Mouse (Mus musculus) lung, adult 18-20 months (tissue): ENCODE data around the gene Hpd.
"Not testable (repeated sequence)": the region's sequence is repeated elsewhere in the genome, so short reads cannot be mapped to it uniquely, and the experiment has no call there.

Experiments
- DNase-seq, 2 experiments: peaks; one replicate each; pipeline ENCODE4 v3.0.0; 2022; ENCODE audit warnings: mixed read lengths in 2 of 2

Gene Hpd

DNA sequence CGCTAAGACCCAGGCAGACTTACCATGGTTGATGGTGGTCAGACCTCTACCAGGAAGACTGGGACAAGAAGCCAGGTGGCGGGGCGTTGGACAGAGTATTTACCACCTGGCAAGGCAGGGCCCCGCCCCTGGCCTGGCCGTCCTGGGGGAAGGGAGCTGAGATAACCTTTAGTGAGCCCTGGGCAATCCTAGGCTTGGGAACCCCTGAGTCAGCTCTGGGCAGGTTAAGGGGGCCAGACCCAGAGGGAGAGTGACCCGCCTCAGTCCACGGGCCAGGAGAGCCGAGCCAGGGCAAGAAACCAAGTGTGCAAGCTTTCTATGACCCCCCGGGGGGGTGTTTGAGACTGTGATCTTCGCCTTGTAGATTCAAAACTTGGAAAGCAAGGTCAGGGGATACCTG is at the start of gene Hpd:
Hpd (minus strand) TSS at position 77 of the 400 bp plus-strand sequence.
- no peak for DNase-seq

DNA sequence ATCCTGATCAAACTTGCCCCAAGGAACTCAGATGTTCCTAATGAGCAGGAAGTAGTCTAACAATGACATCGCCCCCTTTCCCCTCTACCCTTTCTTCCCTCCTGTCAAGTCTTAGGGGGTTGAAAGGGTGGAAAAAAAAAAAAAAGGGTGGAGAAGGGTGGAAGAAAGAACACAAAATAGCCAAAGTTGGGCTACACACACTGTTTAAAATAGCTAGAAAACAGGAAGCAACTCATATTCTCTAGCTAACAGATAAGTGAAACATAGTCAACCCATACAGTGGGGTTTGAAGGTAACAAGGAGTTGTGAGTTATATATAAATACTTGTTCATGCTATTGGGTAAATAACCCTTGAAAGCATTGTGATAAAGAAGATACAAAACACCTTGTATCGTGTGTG is 49.7 kb upstream of the Hpd start:
- DNase-seq = no peak

DNA sequence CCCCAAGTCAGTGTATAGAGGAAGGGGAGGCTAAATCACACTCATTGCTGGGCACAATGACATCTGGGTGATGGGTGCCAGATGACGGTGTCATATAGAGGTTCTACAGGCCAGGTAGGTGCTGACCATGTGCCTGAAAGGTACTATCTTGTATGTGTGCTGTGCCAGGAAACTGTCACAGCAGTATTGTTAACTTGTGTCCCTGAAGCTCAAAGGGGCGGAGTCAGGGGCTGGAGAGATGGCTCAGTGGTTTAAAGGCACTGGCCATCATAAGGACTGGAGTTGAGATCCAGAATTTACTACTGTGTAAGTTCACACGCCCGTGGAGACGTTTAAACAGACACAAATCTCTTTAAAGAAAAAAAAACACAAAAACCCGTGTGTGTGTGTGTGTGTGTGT is 46.8 kb upstream of the Hpd start:
- DNase-seq = no peak

DNA sequence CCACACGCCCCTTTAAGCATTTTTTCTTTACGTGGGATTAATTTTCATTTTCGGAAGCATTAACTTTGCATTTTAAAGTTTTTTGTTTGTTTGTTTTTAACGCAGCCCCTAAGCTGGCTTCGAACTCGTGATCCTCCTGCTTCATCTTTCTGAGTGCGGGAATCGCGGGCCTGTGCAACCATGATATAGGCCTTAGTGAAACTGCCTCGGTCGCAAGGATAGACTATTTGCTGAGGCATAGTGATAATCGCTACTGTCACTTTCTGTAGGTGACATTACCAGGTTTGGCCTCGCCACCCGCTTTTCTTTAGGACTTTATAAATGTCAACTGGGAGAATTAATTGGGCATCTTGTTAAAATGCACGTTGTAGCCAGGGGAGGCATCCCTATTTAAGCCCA is 46.0 kb upstream of the Hpd start:
- DNase-seq = no peak

DNA sequence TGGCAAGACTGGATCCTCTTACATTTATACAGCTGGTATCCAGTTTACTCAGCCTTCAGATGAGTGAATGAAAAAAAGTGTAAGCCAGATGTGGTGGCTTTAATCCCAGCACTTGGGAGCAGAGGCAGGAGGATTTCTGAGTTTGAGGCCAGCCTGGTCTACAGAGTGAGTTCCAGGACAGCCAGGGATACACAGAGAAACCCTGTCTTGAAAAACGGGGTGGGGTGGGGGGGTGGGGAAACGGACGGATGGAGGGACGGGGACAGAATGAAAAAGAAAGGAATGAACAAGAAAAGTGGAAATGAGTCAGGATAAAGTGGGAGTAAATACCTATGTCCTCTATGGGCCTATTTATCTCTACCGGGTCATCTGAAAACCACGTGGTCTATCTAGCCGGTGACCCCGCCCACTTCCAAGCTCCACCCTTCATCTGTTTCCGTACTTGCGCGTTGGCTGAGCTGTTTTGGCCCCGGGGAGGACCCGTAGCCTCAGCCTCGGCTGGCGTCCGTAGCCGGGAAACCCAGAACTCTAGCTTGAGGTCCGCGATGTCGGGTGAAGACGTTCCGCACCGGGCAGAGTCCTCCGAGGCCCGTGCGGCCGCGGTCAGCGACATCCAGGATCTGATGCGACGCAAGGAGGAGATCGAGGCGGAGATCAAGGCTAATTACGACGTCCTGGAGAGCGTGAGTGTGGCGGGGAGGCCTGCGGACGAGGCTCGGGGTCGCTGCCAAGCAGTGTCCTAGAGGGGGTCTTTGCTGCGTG is 45.4 kb upstream of the Hpd start:
- peak; percentile 95 to 96 for DNase-seq

DNA sequence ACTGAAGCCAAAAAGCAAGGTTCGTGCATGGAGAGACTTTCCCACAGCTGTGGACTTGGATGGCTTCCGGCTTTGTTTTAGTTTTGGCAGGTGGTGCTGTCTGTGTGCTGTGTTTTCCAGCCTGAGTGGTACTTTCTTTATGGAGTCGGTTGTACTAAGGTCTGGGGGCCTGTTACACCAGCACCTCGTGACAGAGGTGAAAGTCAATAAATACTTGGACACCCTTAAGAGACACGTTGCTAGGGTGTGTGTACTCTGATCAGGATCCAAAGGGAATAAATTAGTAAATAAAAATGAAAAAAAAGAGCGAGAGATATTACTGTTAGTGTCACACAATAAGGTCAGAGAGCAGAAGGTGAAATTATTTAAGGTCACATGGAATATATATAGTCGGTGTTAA is 44.3 kb upstream of the Hpd start:
- no peak for DNase-seq

DNA sequence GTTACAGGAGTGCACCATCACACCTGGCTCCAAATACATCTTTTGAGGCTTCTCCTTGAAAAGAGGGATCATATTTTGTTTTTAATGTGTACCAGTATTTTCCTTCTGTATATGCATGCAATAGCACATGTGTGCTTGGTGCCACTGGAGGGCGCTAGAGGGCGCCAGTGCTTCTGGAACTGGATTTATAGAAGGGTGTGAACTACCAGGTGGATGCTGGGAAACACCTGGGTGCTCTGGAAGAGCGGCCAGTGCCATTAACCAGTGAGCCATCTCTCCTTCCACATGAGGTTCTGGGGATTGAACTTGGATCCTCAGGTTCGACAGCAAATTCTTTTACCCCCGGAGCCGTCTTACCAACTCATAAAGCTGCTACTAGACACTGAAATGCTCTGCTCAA is 41.3 kb upstream of the Hpd start:
- DNase-seq = not testable (repeated sequence)

DNA sequence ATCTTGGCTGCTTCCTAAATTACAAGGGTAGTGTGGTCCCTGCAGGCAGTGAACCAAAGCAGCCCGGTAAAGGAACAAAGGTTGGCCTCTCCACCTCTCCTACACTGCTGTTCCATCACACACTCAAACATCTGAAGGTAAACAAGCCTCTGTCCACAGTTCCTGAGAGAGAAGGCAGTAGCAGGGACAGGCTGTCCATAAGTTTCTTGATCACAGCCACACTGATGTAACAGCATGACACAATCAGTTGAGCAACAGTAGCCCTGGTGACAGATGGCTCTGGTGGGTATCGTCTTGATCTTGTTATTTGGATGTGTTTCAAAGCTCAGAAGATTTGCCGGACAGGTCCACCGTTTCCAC is 40.5 kb upstream of the Hpd start:
- DNase-seq = no peak

DNA sequence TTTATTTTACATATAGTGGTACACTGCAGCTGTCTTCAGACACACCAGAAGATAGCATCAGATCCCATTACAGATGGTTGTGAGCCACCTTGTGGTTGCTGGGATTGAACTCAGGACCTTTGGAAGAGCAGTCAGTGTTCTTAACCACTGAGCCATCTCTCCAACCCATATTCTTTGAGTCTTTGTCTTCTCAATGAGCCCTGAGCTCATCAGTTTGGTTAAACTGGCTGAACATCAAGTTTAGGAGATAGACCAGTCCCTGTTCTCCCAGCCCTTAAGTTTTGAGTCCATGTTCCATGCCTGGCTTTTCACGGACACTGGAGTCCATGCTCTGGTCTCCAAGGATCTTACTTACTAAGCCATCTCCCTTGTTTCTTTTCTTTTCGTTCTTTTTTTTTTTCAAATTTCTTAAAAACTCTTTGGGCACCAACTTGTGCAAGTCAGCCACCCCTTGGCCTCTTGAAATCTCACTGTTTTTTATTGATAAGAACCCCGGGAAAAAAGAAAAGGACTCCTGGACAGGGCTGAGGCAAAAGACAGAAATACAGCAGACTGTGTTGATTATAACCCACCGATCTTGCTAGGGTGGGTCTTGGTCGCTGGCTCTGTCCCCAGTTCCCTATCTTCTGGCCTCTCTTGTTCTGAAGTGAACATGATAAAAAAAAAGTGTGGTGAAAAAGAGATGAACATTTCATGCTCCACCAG is 40.0 kb upstream of the Hpd start:
- not testable (repeated sequence) for DNase-seq

DNA sequence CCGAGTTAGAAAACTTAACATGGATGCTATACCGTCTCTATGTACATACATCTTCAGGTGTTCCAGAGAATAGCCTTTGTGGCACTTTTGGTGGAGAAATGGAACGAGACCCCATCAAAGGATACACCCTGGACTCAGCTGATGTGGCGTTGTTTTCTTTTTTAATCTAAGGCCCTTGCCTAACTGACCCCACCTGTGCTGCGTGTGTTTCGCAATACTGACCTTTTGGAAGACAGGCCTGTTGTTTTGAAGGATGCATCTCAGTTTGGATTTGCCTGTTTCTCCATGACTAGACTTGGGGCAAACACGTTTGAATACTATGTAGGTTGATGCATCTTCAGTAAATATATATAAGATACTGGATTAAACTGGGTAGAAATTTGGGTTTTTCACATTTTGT is 21.1 kb upstream of the Hpd start:
- DNase-seq = not testable (repeated sequence)

DNA sequence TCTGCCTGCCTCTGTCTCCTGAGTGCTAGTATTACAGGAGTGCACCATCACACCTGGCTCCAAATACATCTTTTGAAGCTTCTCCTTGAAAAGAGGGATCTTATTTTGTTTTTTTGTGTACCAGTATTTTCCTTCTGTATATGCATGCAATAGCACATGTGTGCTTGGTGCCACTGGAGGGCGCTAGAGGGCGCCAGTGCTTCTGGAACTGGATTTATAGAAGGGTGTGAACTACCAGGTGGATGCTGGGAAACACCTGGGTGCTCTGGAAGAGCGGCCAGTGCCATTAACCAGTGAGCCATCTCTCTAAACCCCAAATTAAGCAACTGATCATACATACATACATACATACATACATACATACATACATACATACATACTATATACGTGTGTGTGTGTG is 20.2 kb upstream of the Hpd start:
- not testable (repeated sequence) for DNase-seq

DNA sequence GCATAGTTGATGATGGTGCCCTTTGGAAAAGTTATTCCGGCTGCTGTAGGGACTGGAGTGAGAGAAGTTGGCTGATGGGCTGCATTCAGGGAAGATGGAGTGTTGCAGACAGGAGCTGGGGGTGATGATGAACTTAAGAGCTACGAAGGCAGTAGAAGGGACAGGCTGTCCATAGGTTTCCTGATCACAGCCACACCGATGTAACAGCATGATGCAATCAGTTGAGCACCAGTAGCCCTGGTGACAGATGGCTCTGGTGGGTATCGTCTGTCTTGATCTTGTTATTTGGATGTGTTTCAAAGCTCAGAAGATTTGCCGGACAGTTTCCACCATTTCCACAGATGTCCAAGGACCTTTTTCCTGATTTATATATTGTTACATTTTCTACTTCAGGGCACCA is 19.5 kb upstream of the Hpd start:
- DNase-seq = no peak

DNA sequence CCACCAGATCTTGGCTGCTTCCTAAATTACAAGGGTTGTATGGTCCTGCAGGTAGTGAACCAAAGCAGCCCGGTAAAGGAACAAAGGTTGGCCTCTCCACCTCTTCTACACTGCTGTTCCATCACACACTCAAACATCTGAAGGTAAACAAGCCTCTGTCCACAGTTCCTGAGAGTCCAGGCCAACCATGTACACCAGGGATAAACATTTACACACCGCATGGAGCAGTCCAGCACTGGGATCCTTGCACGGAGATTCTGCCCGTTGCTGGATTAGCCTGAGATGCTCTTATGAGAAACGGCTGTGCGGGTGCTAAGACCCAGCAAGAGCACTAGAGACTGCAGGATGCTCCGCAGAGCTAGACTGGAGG is 19.0 kb upstream of the Hpd start:
- DNase-seq = no peak

DNA sequence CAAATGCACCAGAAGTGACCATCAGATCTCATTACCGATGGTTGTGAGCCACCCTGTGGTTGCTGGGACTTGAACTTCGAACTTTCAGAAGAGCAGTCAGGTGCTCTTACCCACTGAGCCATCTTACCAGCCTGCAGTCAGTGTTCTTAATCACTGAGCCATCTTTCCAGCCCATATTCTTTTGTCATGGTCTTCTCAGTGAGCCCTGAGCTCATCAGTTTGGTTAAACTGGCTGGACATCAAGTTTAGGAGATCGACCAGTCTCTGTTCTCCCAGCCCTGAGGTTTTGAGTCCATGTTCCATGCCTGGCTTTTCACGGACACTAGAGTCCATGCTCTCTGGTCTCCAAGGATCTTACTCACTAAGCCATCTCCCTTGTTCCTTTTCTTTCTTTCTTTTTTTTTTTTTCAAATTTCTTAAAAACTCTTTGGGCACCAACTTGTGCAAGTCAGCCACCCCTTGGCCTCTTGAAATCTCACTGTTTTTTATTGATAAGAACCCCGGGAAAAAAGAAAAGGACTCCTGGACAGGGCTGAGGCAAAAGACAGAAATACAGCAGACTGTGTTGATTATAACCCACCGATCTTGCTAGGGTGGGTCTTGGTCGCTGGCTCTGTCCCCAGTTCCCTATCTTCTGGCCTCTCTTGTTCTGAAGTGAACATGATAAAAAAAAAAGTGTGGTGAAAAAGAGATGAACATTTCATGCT is 18.4 kb upstream of the Hpd start:
- DNase-seq = not testable (repeated sequence)

DNA sequence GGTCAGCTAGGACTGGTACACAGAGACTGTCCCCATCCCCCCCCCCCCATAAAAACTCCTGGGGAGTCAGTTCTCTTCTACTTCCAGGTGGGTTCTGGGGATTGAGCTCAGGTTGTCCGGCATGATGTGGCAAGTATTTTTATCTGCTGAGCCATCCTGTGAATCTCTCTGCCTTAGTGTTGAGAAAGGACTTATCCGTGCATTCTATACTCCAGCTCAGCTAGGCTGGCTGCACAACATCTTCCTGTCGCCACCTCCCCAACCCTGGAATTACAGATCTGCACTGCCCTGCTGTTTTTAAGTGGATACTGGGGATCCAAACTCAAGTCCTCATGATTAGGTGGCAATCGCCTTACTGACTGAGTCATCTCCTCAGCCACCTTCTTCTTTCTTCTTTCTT is 16.0 kb upstream of the Hpd start:
- DNase-seq = no peak

DNA sequence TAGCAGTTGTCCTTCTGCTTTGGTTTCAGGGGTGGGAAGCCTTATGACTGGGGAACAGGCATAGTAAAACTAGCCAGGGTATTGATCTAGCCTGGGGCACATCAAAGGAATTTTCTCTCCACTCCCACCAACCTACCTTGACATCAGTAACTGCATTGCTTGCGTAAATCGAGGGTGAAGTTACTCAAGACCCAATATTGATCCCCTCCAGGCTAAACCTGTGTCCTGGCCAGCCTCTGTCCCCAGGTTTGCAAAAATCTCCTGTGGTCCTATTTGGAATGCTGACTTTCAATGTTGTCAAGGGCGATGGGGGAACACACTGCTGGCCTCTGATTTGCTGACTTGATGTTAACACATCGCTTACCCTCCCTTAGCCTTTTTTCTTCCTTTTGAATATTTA is 14.2 kb upstream of the Hpd start:
- no peak for DNase-seq

DNA sequence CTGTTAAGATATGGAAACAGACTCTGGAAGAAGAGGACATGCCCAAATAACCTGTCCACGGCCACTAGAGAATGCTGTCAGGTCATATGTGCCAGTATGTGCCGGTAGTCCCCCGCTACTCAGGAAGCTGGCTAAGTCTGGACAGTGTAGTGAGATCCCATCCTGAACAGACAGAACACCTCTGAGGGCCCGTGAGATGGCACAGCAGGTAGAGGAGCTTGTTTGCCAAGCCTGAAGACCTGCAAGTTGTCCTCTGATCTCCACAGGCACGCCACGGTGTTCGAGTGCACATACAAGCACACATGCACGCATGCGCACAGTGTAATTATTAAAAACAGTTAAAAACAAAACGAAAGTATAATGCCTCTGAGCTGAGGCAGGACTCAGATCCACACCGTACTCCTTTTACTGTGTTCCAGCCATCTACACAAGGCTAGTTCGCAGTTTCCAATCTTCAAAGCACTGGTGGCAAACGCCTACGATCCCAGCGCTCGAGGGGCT is 13.0 kb upstream of the Hpd start:
- no peak for DNase-seq

DNA sequence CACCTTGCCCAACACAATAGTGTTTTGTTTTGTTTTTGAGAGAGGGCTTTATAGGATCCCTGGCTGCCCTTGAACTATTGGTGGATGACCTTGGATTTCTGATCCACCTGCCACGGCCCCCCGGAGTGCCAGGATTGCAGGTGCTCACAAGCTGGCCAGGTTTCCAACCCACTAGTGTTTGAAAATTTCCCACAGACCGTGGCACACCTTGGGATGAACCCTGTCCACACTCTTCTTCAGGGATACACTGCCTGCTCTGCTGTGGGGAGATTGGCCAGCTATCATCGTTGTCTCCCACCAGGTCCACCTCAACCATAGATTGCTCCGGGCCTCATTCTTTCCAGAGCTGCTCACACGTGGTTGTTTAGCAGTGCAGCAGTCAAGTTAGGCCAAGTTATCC is 12.3 kb upstream of the Hpd start:
- DNase-seq = no peak

DNA sequence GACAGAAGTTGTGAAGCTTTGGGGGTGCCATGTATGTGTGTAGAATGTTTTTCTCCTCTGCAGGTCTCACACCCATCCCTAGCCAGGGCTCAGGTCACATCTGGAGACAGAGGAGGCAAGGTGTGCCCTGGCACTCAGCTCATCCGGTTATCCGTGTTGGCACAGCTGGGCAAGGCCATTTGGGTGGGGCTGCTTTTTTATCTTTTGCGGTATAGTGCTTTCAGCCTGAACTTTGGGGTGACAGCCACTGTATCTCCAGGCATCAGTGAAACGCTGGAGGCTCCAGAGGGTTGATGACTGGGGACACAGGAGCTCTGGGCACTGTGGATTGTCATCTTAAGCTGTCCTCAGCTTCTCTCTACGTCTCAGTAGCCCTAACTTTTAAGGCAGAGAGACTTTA is 10.9 kb upstream of the Hpd start:
- no peak for DNase-seq

DNA sequence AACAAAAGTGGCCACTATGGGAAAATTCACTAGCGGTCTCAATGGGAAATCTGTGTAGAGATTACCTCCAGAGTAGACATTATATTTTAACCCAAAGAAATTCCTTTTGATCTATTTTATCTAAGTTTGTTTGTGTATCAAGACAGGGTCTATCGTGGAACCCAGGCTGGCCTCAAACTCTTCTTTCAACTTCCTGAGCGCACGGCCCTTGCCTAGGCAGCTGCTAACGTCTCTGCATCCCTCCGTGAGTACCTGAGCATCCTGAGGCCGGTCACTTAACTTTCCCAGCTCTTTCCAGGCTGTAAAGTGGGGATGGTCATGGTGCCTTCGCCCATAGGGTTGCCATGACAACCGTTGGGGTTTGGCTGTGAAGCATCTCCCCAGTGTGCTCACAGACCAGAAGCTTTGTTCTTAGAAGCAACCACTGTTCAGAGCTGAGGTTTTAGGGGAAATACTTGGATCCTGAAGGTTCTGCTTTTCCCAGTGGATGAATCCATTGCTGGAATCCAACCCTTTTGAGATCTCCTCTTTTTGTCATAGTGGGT is 10.2 kb upstream of the Hpd start:
- no peak for DNase-seq

DNA sequence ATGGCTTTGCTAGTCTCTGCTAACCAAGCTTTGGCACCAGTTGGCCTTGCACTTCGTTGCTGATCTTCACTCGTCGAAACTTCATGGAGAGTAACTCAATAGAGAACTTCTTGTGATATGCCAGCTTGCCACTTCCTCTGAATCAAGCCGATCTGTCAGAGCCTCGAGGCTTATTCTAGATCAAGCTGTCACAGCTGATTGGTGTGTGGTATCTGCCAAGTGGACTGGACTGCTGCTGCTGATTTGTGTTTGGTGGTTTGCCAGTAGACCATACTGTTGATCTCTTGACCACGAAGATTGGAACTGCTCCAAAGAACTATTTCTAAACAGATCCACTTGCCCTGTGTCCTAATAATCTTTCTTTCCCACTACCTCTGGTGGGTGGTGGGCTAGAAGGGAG is 8.9 kb upstream of the Hpd start:
- DNase-seq = no peak

DNA sequence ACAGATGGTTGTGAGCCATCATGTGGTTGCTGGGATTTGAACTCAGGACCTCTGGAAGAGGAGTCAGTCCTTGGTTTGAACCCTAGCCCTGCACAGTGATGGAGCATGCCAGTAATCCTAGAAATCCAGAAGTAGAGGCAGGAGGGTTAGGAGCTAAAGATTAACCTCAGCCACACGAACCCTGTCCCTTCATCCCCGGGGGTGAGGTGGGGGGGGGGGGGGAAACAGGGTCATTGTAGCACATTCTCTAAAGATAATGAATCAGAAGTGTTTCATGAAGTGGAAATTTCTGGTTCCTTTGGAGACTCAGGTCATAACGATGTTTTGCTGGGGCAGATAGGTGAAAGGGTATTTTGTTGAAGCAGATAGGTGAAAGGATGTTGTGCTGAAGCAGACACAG is 8.4 kb upstream of the Hpd start:
- DNase-seq = no peak

DNA sequence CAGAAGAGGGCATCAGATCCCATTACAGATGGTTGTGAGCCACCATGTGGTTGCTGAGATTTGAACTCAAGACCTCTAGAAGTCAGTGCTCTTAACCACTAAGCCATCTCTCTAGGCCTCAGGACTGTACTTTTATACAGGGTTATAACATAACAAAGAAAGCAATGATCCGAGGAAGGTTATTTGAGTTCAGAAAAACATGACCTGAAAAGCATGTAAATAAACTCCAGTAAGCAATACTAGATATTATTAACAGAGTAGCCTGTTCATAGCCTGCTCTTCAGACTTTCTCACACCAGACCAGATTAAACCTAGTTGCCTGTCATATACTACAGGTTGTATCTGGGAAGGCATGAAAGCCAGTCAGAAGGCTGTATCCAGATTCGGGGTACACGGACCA is 4.8 kb upstream of the Hpd start:
- no peak for DNase-seq

DNA sequence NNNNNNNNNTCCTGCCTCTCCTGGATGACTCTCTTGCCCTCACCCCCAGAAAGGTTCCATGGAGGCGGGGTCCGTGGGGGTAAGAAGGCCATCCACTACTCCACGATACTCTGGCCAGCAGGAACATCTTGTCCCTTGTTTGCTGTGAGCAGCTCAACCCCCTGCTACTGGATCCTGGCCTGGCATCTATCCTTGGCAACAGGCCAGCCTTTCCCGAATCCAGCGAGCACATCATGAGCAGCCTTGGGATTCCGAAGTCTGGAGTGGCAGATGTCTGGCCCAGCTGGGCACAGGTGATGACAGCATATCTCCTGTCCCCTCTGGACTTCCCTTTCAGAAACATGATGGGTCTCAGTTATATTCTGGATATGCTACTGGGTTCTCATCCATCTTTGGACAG is 3.4 kb upstream of the Hpd start:
- no peak for DNase-seq
